Mouse (Mus musculus): ENCODE measurements at regions not wholly inside any gene's neighbourhood (a gene's known extent, or its start where the extent isn't known, plus 50 kb on each side); places are given as distances from the start of the nearest gene placed in this dataset.

- DNase-seq (ENCODE audit: low spot score) (no peak), ATAC-seq (replicated peaks; ENCODE audit: low FRiP score) (no peak)
- no peaks in the 10 kb centered on the region for H3K9me3 ChIP-seq (ENCODE audit: control insufficient read depth, low read length)
- no peaks in the 10 kb centered on the region for H3K4me1 ChIP-seq (replicated peaks; ENCODE audit: control insufficient read depth, insufficient read depth, low read length)
- no peaks in the 10 kb centered on the region for H3K36me3 ChIP-seq (ENCODE audit: control insufficient read depth, insufficient read depth, low read length)
- H3K9ac ChIP-seq (ENCODE audit: low read length) = no peak overlapping the region
- H3K27me3 ChIP-seq (ENCODE audit: control insufficient read depth, insufficient read depth, low read length) = no peaks in the 10 kb centered on the region
- no peak overlapping the region for H3K4me3 ChIP-seq (ENCODE audit: low read depth, low read length)
- no peak overlapping the region for H3K27ac ChIP-seq (ENCODE audit: low read depth, low read length)
- no peak overlapping the region for H3K4me2 ChIP-seq (ENCODE audit: low read depth, low read length, severe bottlenecking)
Observed at GRCm38 (mm10) chr2:11370273-11370672, 183.6 kb downstream of the Pfkfb3 start.

GRCm38 (mm10) chr2:11367319-11367718, 186.6 kb downstream of the Pfkfb3 start:
- Histone ChIP-seq H3K9ac (ENCODE audit: low read length) (no peak overlapping the region), H3K27ac (ENCODE audit: low read depth, low read length) (no peak overlapping the region)
- WGBS = 83% methylated on average over 2 of the region's 2 CpGs

GRCm38 (mm10) chr2:11365815-11366214, 188.1 kb downstream of the Pfkfb3 start:
- no peak overlapping the region for H3K9ac ChIP-seq (ENCODE audit: low read length)
- H3K4me3 ChIP-seq (ENCODE audit: low read depth, low read length) = no peak overlapping the region
- no peaks in the 10 kb centered on the region for H3K36me3 ChIP-seq (ENCODE audit: control insufficient read depth, insufficient read depth, low read length)
- H3K27ac ChIP-seq (ENCODE audit: low read depth, low read length) = no peak overlapping the region
- no peaks in the 10 kb centered on the region for H3K4me1 ChIP-seq (replicated peaks; ENCODE audit: control insufficient read depth, insufficient read depth, low read length)
- H3K27me3 ChIP-seq (ENCODE audit: control insufficient read depth, insufficient read depth, low read length) = no peaks in the 10 kb centered on the region
- WGBS = 83% methylated on average over 3 of the region's 3 CpGs
- H3K9me3 ChIP-seq (ENCODE audit: control insufficient read depth, low read length) = no peaks in the 10 kb centered on the region
- no peak for ATAC-seq (replicated peaks; ENCODE audit: low FRiP score)
- DNase-seq (ENCODE audit: low spot score) = no peak
- no peak overlapping the region for H3K4me2 ChIP-seq (ENCODE audit: low read depth, low read length, severe bottlenecking)

More at GRCm38 (mm10) chr2:11367319-11367718, 186.6 kb downstream of the Pfkfb3 start:
- DNase-seq (ENCODE audit: low spot score) (no peak), ATAC-seq (replicated peaks; ENCODE audit: low FRiP score) (no peak)
- Histone ChIP-seq H3K36me3 (ENCODE audit: control insufficient read depth, insufficient read depth, low read length) (no peaks in the 10 kb centered on the region), H3K9me3 (ENCODE audit: control insufficient read depth, low read length) (no peaks in the 10 kb centered on the region), H3K4me2 (ENCODE audit: low read depth, low read length, severe bottlenecking) (no peak overlapping the region), H3K4me1 (replicated peaks; ENCODE audit: control insufficient read depth, insufficient read depth, low read length) (no peaks in the 10 kb centered on the region), H3K27me3 (ENCODE audit: control insufficient read depth, insufficient read depth, low read length) (no peaks in the 10 kb centered on the region), H3K4me3 (ENCODE audit: low read depth, low read length) (no peak overlapping the region)

- whole genome bisulfite sequencing = 81% methylated on average over 4 of the region's 4 CpGs
- H3K4me2 ChIP-seq (ENCODE audit: low read depth, low read length, severe bottlenecking) = no peak overlapping the region
- H3K9me3 ChIP-seq (ENCODE audit: control insufficient read depth, low read length) = no peaks in the 10 kb centered on the region
- no peaks in the 10 kb centered on the region for H3K36me3 ChIP-seq (ENCODE audit: control insufficient read depth, insufficient read depth, low read length)
- H3K4me1 ChIP-seq (replicated peaks; ENCODE audit: control insufficient read depth, insufficient read depth, low read length) = no peaks in the 10 kb centered on the region
- H3K9ac ChIP-seq (ENCODE audit: low read length) = no peak overlapping the region
- no peak overlapping the region for H3K27ac ChIP-seq (ENCODE audit: low read depth, low read length)
- H3K27me3 ChIP-seq (ENCODE audit: control insufficient read depth, insufficient read depth, low read length) = no peaks in the 10 kb centered on the region
- ATAC-seq (replicated peaks; ENCODE audit: low FRiP score) (no peak), DNase-seq (ENCODE audit: low spot score) (no peak)
- H3K4me3 ChIP-seq (ENCODE audit: low read depth, low read length) = no peak overlapping the region
Observed at GRCm38 (mm10) chr2:11365371-11365770, 188.5 kb downstream of the Pfkfb3 start.

GRCm38 (mm10) chr2:11364111-11364510, 189.8 kb downstream of the Pfkfb3 start:
- H3K4me3 ChIP-seq (ENCODE audit: low read depth, low read length) = no peak overlapping the region
- no peak overlapping the region for H3K27ac ChIP-seq (ENCODE audit: low read depth, low read length)
- no peaks in the 10 kb centered on the region for H3K9me3 ChIP-seq (ENCODE audit: control insufficient read depth, low read length)
- 94% methylated on average over 2 of the region's 2 CpGs for WGBS
- no peaks in the 10 kb centered on the region for H3K36me3 ChIP-seq (ENCODE audit: control insufficient read depth, insufficient read depth, low read length)
- H3K9ac ChIP-seq (ENCODE audit: low read length) = no peak overlapping the region
- no peak overlapping the region for H3K4me2 ChIP-seq (ENCODE audit: low read depth, low read length, severe bottlenecking)
- no peaks in the 10 kb centered on the region for H3K4me1 ChIP-seq (replicated peaks; ENCODE audit: control insufficient read depth, insufficient read depth, low read length)
- DNase-seq (ENCODE audit: low spot score) (no peak), ATAC-seq (replicated peaks; ENCODE audit: low FRiP score) (no peak)
- no peaks in the 10 kb centered on the region for H3K27me3 ChIP-seq (ENCODE audit: control insufficient read depth, insufficient read depth, low read length)

GRCm38 (mm10) chr2:11363061-11363464, 190.8 kb downstream of the Pfkfb3 start:
- 81% methylated on average over 5 of the region's 5 CpGs for WGBS
- Histone ChIP-seq H3K4me1 (replicated peaks; ENCODE audit: control insufficient read depth, insufficient read depth, low read length) (no peaks in the 10 kb centered on the region), H3K27ac (ENCODE audit: low read depth, low read length) (no peak overlapping the region), H3K9ac (ENCODE audit: low read length) (no peak overlapping the region), H3K9me3 (ENCODE audit: control insufficient read depth, low read length) (no peaks in the 10 kb centered on the region), H3K4me3 (ENCODE audit: low read depth, low read length) (no peak overlapping the region), H3K4me2 (ENCODE audit: low read depth, low read length, severe bottlenecking) (no peak overlapping the region), H3K27me3 (ENCODE audit: control insufficient read depth, insufficient read depth, low read length) (no peaks in the 10 kb centered on the region), H3K36me3 (ENCODE audit: control insufficient read depth, insufficient read depth, low read length) (no peaks in the 10 kb centered on the region)
- DNase-seq (ENCODE audit: low spot score) (no peak), ATAC-seq (replicated peaks; ENCODE audit: low FRiP score) (0 out of 2 replicates have a peak, but pooled peaks have one; percentile 44)

- H3K4me2 ChIP-seq (ENCODE audit: low read depth, low read length, severe bottlenecking) = no peak overlapping the region
- H3K4me3 ChIP-seq (ENCODE audit: low read depth, low read length) = no peak overlapping the region
- no peaks in the 10 kb centered on the region for H3K36me3 ChIP-seq (ENCODE audit: control insufficient read depth, insufficient read depth, low read length)
- WGBS = 85% methylated on average over 8 of the region's 8 CpGs
- H3K9me3 ChIP-seq (ENCODE audit: control insufficient read depth, low read length) = no peaks in the 10 kb centered on the region
- H3K27ac ChIP-seq (ENCODE audit: low read depth, low read length) = no peak overlapping the region
- no peaks in the 10 kb centered on the region for H3K27me3 ChIP-seq (ENCODE audit: control insufficient read depth, insufficient read depth, low read length)
- no peak overlapping the region for H3K9ac ChIP-seq (ENCODE audit: low read length)
- H3K4me1 ChIP-seq (replicated peaks; ENCODE audit: control insufficient read depth, insufficient read depth, low read length) = no peaks in the 10 kb centered on the region
- no peak for DNase-seq (ENCODE audit: low spot score)
- ATAC-seq (replicated peaks; ENCODE audit: low FRiP score) = peak; percentile 71
Observed at GRCm38 (mm10) chr2:11362205-11362994, 190.5 kb downstream of the Prkcq start.

GRCm38 (mm10) chr2:11359280-11359679, 187.4 kb downstream of the Prkcq start:
- no peak for DNase-seq (ENCODE audit: low spot score)
- H3K4me3 ChIP-seq (ENCODE audit: low read depth, low read length) = no peak overlapping the region
- no peaks in the 10 kb centered on the region for H3K27me3 ChIP-seq (ENCODE audit: control insufficient read depth, insufficient read depth, low read length)
- H3K9me3 ChIP-seq (ENCODE audit: control insufficient read depth, low read length) = no peaks in the 10 kb centered on the region
- no peak overlapping the region for H3K4me2 ChIP-seq (ENCODE audit: low read depth, low read length, severe bottlenecking)
- H3K36me3 ChIP-seq (ENCODE audit: control insufficient read depth, insufficient read depth, low read length) = no peaks in the 10 kb centered on the region
- H3K9ac ChIP-seq (ENCODE audit: low read length) = no peak overlapping the region
- ATAC-seq (replicated peaks; ENCODE audit: low FRiP score) = no peak
- no peak overlapping the region for H3K27ac ChIP-seq (ENCODE audit: low read depth, low read length)
- WGBS = 85% methylated on average over 4 of the region's 4 CpGs
- no peaks in the 10 kb centered on the region for H3K4me1 ChIP-seq (replicated peaks; ENCODE audit: control insufficient read depth, insufficient read depth, low read length)

GRCm38 (mm10) chr2:11356714-11357113, 184.8 kb downstream of the Prkcq start:
- DNase-seq (ENCODE audit: low spot score) (no peak), ATAC-seq (replicated peaks; ENCODE audit: low FRiP score) (no peak)
- 85% methylated on average over 5 of the region's 5 CpGs for WGBS
- Histone ChIP-seq H3K4me2 (ENCODE audit: low read depth, low read length, severe bottlenecking) (no peak overlapping the region), H3K4me1 (replicated peaks; ENCODE audit: control insufficient read depth, insufficient read depth, low read length) (no peaks in the 10 kb centered on the region), H3K4me3 (ENCODE audit: low read depth, low read length) (no peak overlapping the region), H3K9ac (ENCODE audit: low read length) (no peak overlapping the region), H3K36me3 (ENCODE audit: control insufficient read depth, insufficient read depth, low read length) (no peaks in the 10 kb centered on the region), H3K9me3 (ENCODE audit: control insufficient read depth, low read length) (no peaks in the 10 kb centered on the region), H3K27ac (ENCODE audit: low read depth, low read length) (no peak overlapping the region), H3K27me3 (ENCODE audit: control insufficient read depth, insufficient read depth, low read length) (no peaks in the 10 kb centered on the region)
